Mouse (Mus musculus): ENCODE measurements around the gene Defb25. TPM values are rescaled to one million over a fixed set of nuclear protein-coding genes. Genes with fewer than 3 reads are reported as not detected.

Defb25 gene
- polyA plus RNA-seq, 1 experiment from 2014 or later = 2.7 TPM

Other genes with a start within 250 kb of the Defb25 start
- gene Nrsn2, start 246.4 kb downstream of the Defb25 start, polyA plus RNA-seq (2014; fragmentation: Nextera tagmentation; extraction: Ambion mirVana) = 2.5 and 2.7 TPM in 2 replicates
- 10.4 and 11.4 TPM in 2 replicates for gene Sox12, start 225.0 kb downstream of the Defb25 start, polyA plus RNA-seq (2014; fragmentation: Nextera tagmentation; extraction: Ambion mirVana)
- 29.5 and 36.4 TPM in 2 replicates for gene Zcchc3, start 208.0 kb downstream of the Defb25 start, polyA plus RNA-seq (2014; fragmentation: Nextera tagmentation; extraction: Ambion mirVana)
- 0.87 and 5.1 TPM in 2 replicates for gene 6820408C15Rik, start 207.5 kb downstream of the Defb25 start, polyA plus RNA-seq (2014; fragmentation: Nextera tagmentation; extraction: Ambion mirVana)
- not detected in 2 replicates for gene Defb23, start 158.4 kb downstream of the Defb25 start, polyA plus RNA-seq (2014; fragmentation: Nextera tagmentation; extraction: Ambion mirVana)
- not detected in 2 replicates for gene Defb20, start 146.0 kb downstream of the Defb25 start, polyA plus RNA-seq (2014; fragmentation: Nextera tagmentation; extraction: Ambion mirVana)
- not detected in 2 replicates for gene Defb22, start 132.9 kb downstream of the Defb25 start, polyA plus RNA-seq (2014; fragmentation: Nextera tagmentation; extraction: Ambion mirVana)
- not detected in 2 replicates for gene Defb26, start 111.4 kb downstream of the Defb25 start, polyA plus RNA-seq (2014; fragmentation: Nextera tagmentation; extraction: Ambion mirVana)
- gene Defb28, start 104.8 kb downstream of the Defb25 start, polyA plus RNA-seq (2014; fragmentation: Nextera tagmentation; extraction: Ambion mirVana) = not detected in 2 replicates
- gene Defb29, start 83.0 kb downstream of the Defb25 start, polyA plus RNA-seq (2014; fragmentation: Nextera tagmentation; extraction: Ambion mirVana) = not detected in 2 replicates
- gene Gm17416, start 53.7 kb downstream of the Defb25 start, polyA plus RNA-seq (2014; fragmentation: Nextera tagmentation; extraction: Ambion mirVana) = not detected in 2 replicates
- not detected in 2 replicates for gene Defb21, start 50.3 kb downstream of the Defb25 start, polyA plus RNA-seq (2014; fragmentation: Nextera tagmentation; extraction: Ambion mirVana)
- not detected in 2 replicates for gene Defb19, start 42.7 kb downstream of the Defb25 start, polyA plus RNA-seq (2014; fragmentation: Nextera tagmentation; extraction: Ambion mirVana)
- not detected in 2 replicates for gene Defb45, start 23.7 kb downstream of the Defb25 start, polyA plus RNA-seq (2014; fragmentation: Nextera tagmentation; extraction: Ambion mirVana)
- not detected in 2 replicates for gene Defb36, start 18.7 kb downstream of the Defb25 start, polyA plus RNA-seq (2014; fragmentation: Nextera tagmentation; extraction: Ambion mirVana)
- 4.7 and 7.0 TPM in 2 replicates for gene Rem1, start 3.9 kb upstream of the Defb25 start, polyA plus RNA-seq (2014; fragmentation: Nextera tagmentation; extraction: Ambion mirVana)
- 122 and 134 TPM in 2 replicates for gene H13, start 46.4 kb upstream of the Defb25 start, polyA plus RNA-seq (2014; fragmentation: Nextera tagmentation; extraction: Ambion mirVana)
- 26.7 and 30.2 TPM in 2 replicates for gene Mcts2, start 64.0 kb upstream of the Defb25 start, polyA plus RNA-seq (2014; fragmentation: Nextera tagmentation; extraction: Ambion mirVana)
- 128 and 138 TPM in 2 replicates for gene Id1, start 113.2 kb upstream of the Defb25 start, polyA plus RNA-seq (2014; fragmentation: Nextera tagmentation; extraction: Ambion mirVana)
- gene Cox4i2, start 131.1 kb upstream of the Defb25 start, polyA plus RNA-seq (2014; fragmentation: Nextera tagmentation; extraction: Ambion mirVana) = 19.1 and 27.0 TPM in 2 replicates
- 77.3 and 86.7 TPM in 2 replicates for gene Bcl2l1, start 208.7 kb upstream of the Defb25 start, polyA plus RNA-seq (2014; fragmentation: Nextera tagmentation; extraction: Ambion mirVana)
- gene Tpx2, start 224.9 kb upstream of the Defb25 start, polyA plus RNA-seq (2014; fragmentation: Nextera tagmentation; extraction: Ambion mirVana) = 69.3 and 87.9 TPM in 2 replicates

Measured in embryonic facial prominence, embryonic 14.5 days (tissue).